In the genomic region with DNA sequence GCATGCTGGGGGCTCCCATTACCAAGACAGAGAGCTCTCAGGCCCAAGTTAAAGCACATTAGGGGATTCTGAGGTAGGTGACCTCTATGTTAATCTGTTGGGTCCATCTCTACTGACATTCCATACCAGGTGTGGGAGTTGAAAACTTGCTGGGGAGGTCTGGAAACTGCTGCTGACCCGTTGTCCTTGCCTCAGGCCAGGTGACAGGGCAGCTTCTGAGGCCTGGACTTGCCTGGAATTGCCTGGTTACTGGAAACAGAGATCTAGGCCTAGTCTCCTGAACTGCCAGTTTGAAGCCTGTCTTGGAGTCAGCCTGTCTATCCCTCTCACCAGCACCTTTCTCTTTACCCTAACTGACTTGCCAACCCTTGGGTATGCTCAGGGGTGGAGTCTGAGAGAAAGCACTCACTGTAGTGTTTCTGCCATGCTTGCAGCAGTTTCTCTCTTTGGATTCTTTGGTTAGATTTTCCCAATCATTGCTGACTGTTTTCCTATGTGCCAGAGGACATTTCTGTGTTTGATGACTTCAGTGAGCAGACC, we compare ENCODE assay signal across 13 mouse cellular contexts. TPM values are rescaled to one million over a fixed set of nuclear protein-coding genes. Genes with fewer than 3 reads are reported as not detected.
"Had no signal": no experiment of that assay in that cellular context is flagged by ENCODE, and none has a peak within 500 bp of the region (broad histone marks: within the 10 kb centered on the region; RNA-seq: fewer than 3 reads in every experiment).

No protein-coding gene starts in this region.

- H3K9ac ChIP-seq: limb, embryonic 15.5 days; liver, embryonic 12.5 days; lung, embryonic 14.5 days; midbrain, embryonic 13.5 days; neural tube, embryonic 12.5 days had no signal

- H3K36me3 ChIP-seq: limb, embryonic 15.5 days; liver, embryonic 12.5 days; midbrain, embryonic 13.5 days; neural tube, embryonic 12.5 days had no signal

- H3K4me3 ChIP-seq: limb, embryonic 15.5 days; liver, embryonic 12.5 days; midbrain, embryonic 13.5 days; myocyte; neural tube, embryonic 12.5 days had no signal

- H3K4me2 ChIP-seq: limb, embryonic 15.5 days; liver, embryonic 12.5 days; lung, embryonic 14.5 days; midbrain, embryonic 13.5 days; neural tube, embryonic 12.5 days had no signal

- H3K27ac ChIP-seq: limb, embryonic 15.5 days; liver, embryonic 12.5 days; macrophage; midbrain, embryonic 13.5 days; neural tube, embryonic 12.5 days; stomach, postnatal 0 days had no signal

- ATAC-seq: liver, embryonic 12.5 days; midbrain, embryonic 13.5 days had no signal

- DNase-seq: layer of hippocampus, adult 9-11 months; layer of hippocampus, postnatal 36 days; lung, embryonic 14.5 days; lung, postnatal 10 days; thymus, postnatal 4 days had no signal

- H3K4me1 ChIP-seq: limb, embryonic 15.5 days; liver, embryonic 12.5 days; midbrain, embryonic 13.5 days; neural tube, embryonic 12.5 days had no signal

- H3K27me3 ChIP-seq: limb, embryonic 15.5 days; liver, embryonic 12.5 days; midbrain, embryonic 13.5 days; neural tube, embryonic 12.5 days had no signal

- H3K9me3 ChIP-seq: limb, embryonic 15.5 days; liver, embryonic 12.5 days; midbrain, embryonic 13.5 days; neural tube, embryonic 12.5 days had no signal

RNA-seq across cellular contexts. Expression of gene Kl, which starts 51.9 kb away (rescaled TPM):
- polyA plus RNA-seq: intestine, embryonic 14.5 days; liver, embryonic 12.5 days; macrophage; myocyte had no signal
